Mouse (Mus musculus): ENCODE data around the gene Cactin.

Cactin gene

GRCm38 (mm10) chr10:81297246-81297645 lies 23.7 kb upstream of the Cactin start:
- DNase-seq (ENCODE audit: low read depth, low spot score), result no peak

GRCm38 (mm10) chr10:81297845-81298244 lies 23.1 kb upstream of the Cactin start:
- no peak for DNase-seq (ENCODE audit: low read depth, low spot score)

GRCm38 (mm10) chr10:81298369-81299100 lies 22.4 kb upstream of the Cactin start:
- no peak for DNase-seq (ENCODE audit: low read depth, low spot score)

GRCm38 (mm10) chr10:81299585-81300351 lies 21.1 kb upstream of the Cactin start:
- no peak for DNase-seq (ENCODE audit: low read depth, low spot score)

GRCm38 (mm10) chr10:81300352-81300907 lies 20.5 kb upstream of the Cactin start:
- no peak for DNase-seq (ENCODE audit: low read depth, low spot score)

- DNase-seq (ENCODE audit: low read depth, low spot score), result no peak
These were observed 19.6 kb upstream of the Cactin start for GRCm38 (mm10) chr10:81301321-81301720.

- no peak for DNase-seq (ENCODE audit: low read depth, low spot score)
These were observed 18.6 kb upstream of the Cactin start for GRCm38 (mm10) chr10:81302288-81302687.

- no peak for DNase-seq (ENCODE audit: low read depth, low spot score)
These were observed 18.1 kb upstream of the Cactin start for GRCm38 (mm10) chr10:81302781-81303218.

- DNase-seq (ENCODE audit: low read depth, low spot score), result no peak
These were observed 17.6 kb upstream of the Cactin start for GRCm38 (mm10) chr10:81303258-81303657.

- no peak for DNase-seq (ENCODE audit: low read depth, low spot score)
These were observed 17.1 kb upstream of the Cactin start for GRCm38 (mm10) chr10:81303761-81304160.

- DNase-seq (ENCODE audit: low read depth, low spot score), result peak; percentile 69
These were observed 16.2 kb upstream of the Cactin start for GRCm38 (mm10) chr10:81304597-81305238.

GRCm38 (mm10) chr10:81305663-81306062 lies 15.2 kb upstream of the Cactin start:
- DNase-seq (ENCODE audit: low read depth, low spot score), result no peak

GRCm38 (mm10) chr10:81306173-81306668 lies 14.7 kb upstream of the Cactin start:
- no peak for DNase-seq (ENCODE audit: low read depth, low spot score)

GRCm38 (mm10) chr10:81306837-81307682 lies 13.8 kb upstream of the Cactin start:
- no peak for DNase-seq (ENCODE audit: low read depth, low spot score)

GRCm38 (mm10) chr10:81309571-81309970 lies 11.3 kb upstream of the Cactin start:
- DNase-seq (ENCODE audit: low read depth, low spot score), result no peak

GRCm38 (mm10) chr10:81313581-81313980 lies 7.3 kb upstream of the Cactin start:
- DNase-seq (ENCODE audit: low read depth, low spot score), result no peak

- no peak for DNase-seq (ENCODE audit: low read depth, low spot score)
These were observed 6.7 kb upstream of the Cactin start for GRCm38 (mm10) chr10:81314201-81314600.

- DNase-seq (ENCODE audit: low read depth, low spot score), result no peak
These were observed 5.3 kb upstream of the Cactin start for GRCm38 (mm10) chr10:81315587-81315986.

- DNase-seq (ENCODE audit: low read depth, low spot score), result no peak
These were observed 4.4 kb upstream of the Cactin start for GRCm38 (mm10) chr10:81316338-81317060.

GRCm38 (mm10) chr10:81317273-81317672 lies 3.6 kb upstream of the Cactin start:
- peak; percentile 83 for DNase-seq (ENCODE audit: low read depth, low spot score)

All from ES-CJ7 (cell line).